Mouse (Mus musculus): ENCODE measurements at regions not wholly inside any gene's neighbourhood (a gene's known extent, or its start where the extent isn't known, plus 50 kb on each side); places are given as distances from the start of the nearest gene placed in this dataset.

GRCm38 (mm10) chr8:31518903-31519302 lies 1909.6 kb upstream of the 5930422O12Rik start:
- WGBS, result 76% methylated on average over 1 of the region's 1 CpGs

GRCm38 (mm10) chr8:31520991-31521448 lies 1907.5 kb upstream of the 5930422O12Rik start:
- peak; percentile 93 for ATAC-seq (replicated peaks; ENCODE audit: low FRiP score)
- Histone ChIP-seq H3K4me2 (no peak overlapping the region), H3K4me3 (replicated peaks) (no peak overlapping the region), H3K9me3 (replicated peaks) (no peaks in the 10 kb centered on the region), H3K27ac (no peak overlapping the region), H3K27me3 (no peaks in the 10 kb centered on the region), H3K9ac (no peak overlapping the region), H3K36me3 (no peaks in the 10 kb centered on the region), H3K4me1 (no peaks in the 10 kb centered on the region)
- 50% methylated on average over 2 of the region's 2 CpGs for WGBS

More at GRCm38 (mm10) chr8:31518903-31519302, 1909.6 kb upstream of the 5930422O12Rik start:
- Histone ChIP-seq H3K36me3 (no peaks in the 10 kb centered on the region), H3K27ac (no peak overlapping the region), H3K9ac (no peak overlapping the region), H3K4me2 (no peak overlapping the region), H3K4me1 (no peaks in the 10 kb centered on the region), H3K9me3 (replicated peaks) (no peaks in the 10 kb centered on the region), H3K27me3 (no peaks in the 10 kb centered on the region), H3K4me3 (replicated peaks) (no peak overlapping the region)
- no peak for ATAC-seq (replicated peaks; ENCODE audit: low FRiP score)

- H3K27ac ChIP-seq, result peak overlapping the region; percentile 32; the same call in 1 of the 2 replicates
- ATAC-seq (replicated peaks; ENCODE audit: low FRiP score), result peak; percentile 81
- H3K27me3 ChIP-seq, result no peaks in the 10 kb centered on the region
- no peak overlapping the region for H3K4me3 ChIP-seq (replicated peaks)
- no peaks in the 10 kb centered on the region for H3K4me1 ChIP-seq
- H3K9ac ChIP-seq, result no peak overlapping the region
- H3K36me3 ChIP-seq, result no peaks in the 10 kb centered on the region
- no peaks in the 10 kb centered on the region for H3K9me3 ChIP-seq (replicated peaks)
- H3K4me2 ChIP-seq, result no peak overlapping the region
- 50% methylated on average over 5 of the region's 5 CpGs for WGBS
These were observed 1903.4 kb upstream of the 5930422O12Rik start for GRCm38 (mm10) chr8:31525071-31525470.

- ATAC-seq (replicated peaks; ENCODE audit: low FRiP score), result no peak
- no peaks in the 10 kb centered on the region for H3K4me1 ChIP-seq
- no peaks in the 10 kb centered on the region for H3K27me3 ChIP-seq
- H3K36me3 ChIP-seq, result no peaks in the 10 kb centered on the region
- H3K27ac ChIP-seq, result no peak overlapping the region
- 89% methylated on average over 3 of the region's 3 CpGs for WGBS
- no peak overlapping the region for H3K4me3 ChIP-seq (replicated peaks)
- no peak overlapping the region for H3K9ac ChIP-seq
- H3K9me3 ChIP-seq (replicated peaks), result no peaks in the 10 kb centered on the region
- H3K4me2 ChIP-seq, result no peak overlapping the region
These were observed 1889.3 kb upstream of the 5930422O12Rik start for GRCm38 (mm10) chr8:31539251-31539650.

- no peaks in the 10 kb centered on the region for H3K9me3 ChIP-seq (replicated peaks)
- H3K4me1 ChIP-seq, result no peaks in the 10 kb centered on the region
- H3K9ac ChIP-seq, result no peak overlapping the region
- H3K36me3 ChIP-seq, result no peaks in the 10 kb centered on the region
- no peak overlapping the region for H3K4me3 ChIP-seq (replicated peaks)
- WGBS, result 12% methylated on average over 4 of the region's 4 CpGs
- no peak overlapping the region for H3K27ac ChIP-seq
- no peak for ATAC-seq (replicated peaks; ENCODE audit: low FRiP score)
- H3K4me2 ChIP-seq, result no peak overlapping the region
- no peaks in the 10 kb centered on the region for H3K27me3 ChIP-seq
These were observed 1886.9 kb upstream of the 5930422O12Rik start for GRCm38 (mm10) chr8:31541646-31542045.

GRCm38 (mm10) chr8:31574136-31574535 lies 1854.4 kb upstream of the 5930422O12Rik start:
- H3K4me1 ChIP-seq, result no peaks in the 10 kb centered on the region
- no peak overlapping the region for H3K27ac ChIP-seq
- no peaks in the 10 kb centered on the region for H3K9me3 ChIP-seq (replicated peaks)
- H3K4me3 ChIP-seq (replicated peaks), result no peak overlapping the region
- no peaks in the 10 kb centered on the region for H3K36me3 ChIP-seq
- no peak overlapping the region for H3K4me2 ChIP-seq
- no peaks in the 10 kb centered on the region for H3K27me3 ChIP-seq
- ATAC-seq (replicated peaks; ENCODE audit: low FRiP score), result peak; percentile 33; the same call in 1 of the 2 replicates
- no peak overlapping the region for H3K9ac ChIP-seq

GRCm38 (mm10) chr8:31576129-31576528 lies 1852.4 kb upstream of the 5930422O12Rik start:
- Histone ChIP-seq H3K4me1 (no peaks in the 10 kb centered on the region), H3K36me3 (no peaks in the 10 kb centered on the region), H3K4me2 (no peak overlapping the region), H3K9me3 (replicated peaks) (no peaks in the 10 kb centered on the region), H3K9ac (no peak overlapping the region), H3K4me3 (replicated peaks) (no peak overlapping the region), H3K27me3 (no peaks in the 10 kb centered on the region), H3K27ac (no peak overlapping the region)
- WGBS, result 81% methylated on average over 2 of the region's 2 CpGs
- ATAC-seq (replicated peaks; ENCODE audit: low FRiP score), result no peak

GRCm38 (mm10) chr8:31584661-31585060 lies 1843.8 kb upstream of the 5930422O12Rik start:
- Histone ChIP-seq H3K27me3 (no peaks in the 10 kb centered on the region), H3K27ac (no peak overlapping the region), H3K4me3 (replicated peaks) (no peak overlapping the region), H3K9ac (no peak overlapping the region), H3K36me3 (no peaks in the 10 kb centered on the region), H3K9me3 (replicated peaks) (no peaks in the 10 kb centered on the region), H3K4me1 (no peaks in the 10 kb centered on the region), H3K4me2 (no peak overlapping the region)
- 90% methylated on average over 1 of the region's 1 CpGs for WGBS
- ATAC-seq (replicated peaks; ENCODE audit: low FRiP score), result no peak

GRCm38 (mm10) chr8:31599536-31599935 lies 1829.0 kb upstream of the 5930422O12Rik start:
- Histone ChIP-seq H3K9me3 (replicated peaks) (no peaks in the 10 kb centered on the region), H3K36me3 (no peaks in the 10 kb centered on the region), H3K9ac (no peak overlapping the region), H3K27me3 (no peaks in the 10 kb centered on the region), H3K4me2 (no peak overlapping the region), H3K4me3 (replicated peaks) (no peak overlapping the region), H3K27ac (no peak overlapping the region), H3K4me1 (no peaks in the 10 kb centered on the region)
- ATAC-seq (replicated peaks; ENCODE audit: low FRiP score), result no peak
- WGBS, result 74% methylated on average over 5 of the region's 5 CpGs

- 77% methylated on average over 3 of the region's 3 CpGs for WGBS
- H3K27me3 ChIP-seq, result no peaks in the 10 kb centered on the region
- no peak for ATAC-seq (replicated peaks; ENCODE audit: low FRiP score)
- H3K9ac ChIP-seq, result no peak overlapping the region
- no peak overlapping the region for H3K4me2 ChIP-seq
- no peaks in the 10 kb centered on the region for H3K36me3 ChIP-seq
- no peaks in the 10 kb centered on the region for H3K9me3 ChIP-seq (replicated peaks)
- H3K4me1 ChIP-seq, result no peaks in the 10 kb centered on the region
- H3K27ac ChIP-seq, result no peak overlapping the region
- H3K4me3 ChIP-seq (replicated peaks), result no peak overlapping the region
These were observed 1827.5 kb upstream of the 5930422O12Rik start for GRCm38 (mm10) chr8:31600979-31601378.

- no peak overlapping the region for H3K4me3 ChIP-seq (replicated peaks)
- H3K9me3 ChIP-seq (replicated peaks), result no peaks in the 10 kb centered on the region
- no peaks in the 10 kb centered on the region for H3K27me3 ChIP-seq
- no peaks in the 10 kb centered on the region for H3K4me1 ChIP-seq
- H3K27ac ChIP-seq, result no peak overlapping the region
- ATAC-seq (replicated peaks; ENCODE audit: low FRiP score), result no peak
- H3K9ac ChIP-seq, result no peak overlapping the region
- no peak overlapping the region for H3K4me2 ChIP-seq
- no peaks in the 10 kb centered on the region for H3K36me3 ChIP-seq
- WGBS, result 86% methylated on average over 2 of the region's 2 CpGs
These were observed 1812.0 kb upstream of the 5930422O12Rik start for GRCm38 (mm10) chr8:31616501-31616900.

- H3K9me3 ChIP-seq (replicated peaks), result no peaks in the 10 kb centered on the region
- H3K27me3 ChIP-seq, result no peaks in the 10 kb centered on the region
- H3K27ac ChIP-seq, result no peak overlapping the region
- no peak overlapping the region for H3K4me3 ChIP-seq (replicated peaks)
- no peaks in the 10 kb centered on the region for H3K36me3 ChIP-seq
- no peak overlapping the region for H3K9ac ChIP-seq
- H3K4me1 ChIP-seq, result no peaks in the 10 kb centered on the region
- no peak for ATAC-seq (replicated peaks; ENCODE audit: low FRiP score)
- 48% methylated on average over 2 of the region's 2 CpGs for WGBS
- no peak overlapping the region for H3K4me2 ChIP-seq
These were observed 1800.8 kb upstream of the 5930422O12Rik start for GRCm38 (mm10) chr8:31627708-31628107.

- no peaks in the 10 kb centered on the region for H3K9me3 ChIP-seq (replicated peaks)
- no peaks in the 10 kb centered on the region for H3K36me3 ChIP-seq
- no peak overlapping the region for H3K4me2 ChIP-seq
- WGBS, result 81% methylated on average over 2 of the region's 2 CpGs
- no peak for ATAC-seq (replicated peaks; ENCODE audit: low FRiP score)
- H3K27me3 ChIP-seq, result no peaks in the 10 kb centered on the region
- H3K27ac ChIP-seq, result no peak overlapping the region
- no peaks in the 10 kb centered on the region for H3K4me1 ChIP-seq
- no peak overlapping the region for H3K9ac ChIP-seq
- H3K4me3 ChIP-seq (replicated peaks), result no peak overlapping the region
These were observed 1800.4 kb upstream of the 5930422O12Rik start for GRCm38 (mm10) chr8:31628146-31628545.
